Mouse (Mus musculus): ENCODE results near the gene Ggct. TPM values are rescaled to one million over a fixed set of nuclear protein-coding genes. Genes with fewer than 3 reads are reported as not detected.

The Ggct gene
- polyA plus RNA-seq (2015; fragmentation: Illumina TruSeq; extraction: RNeasy Lipid Tissue Mini Kit (QIAGEN cat#74804); ENCODE audit: low read depth, low replicate concordance) = 38.6 TPM

GRCm38 (mm10) chr6:54992734-54993260 lies at the start of gene Ggct:
Gene Ggct (minus strand): TSS chr6:54992950.

GRCm38 (mm10) chr6:55037799-55038670 lies 45.3 kb upstream of the Ggct start, which contains the start of gene Gars:
Gene Gars (plus strand): TSS chr6:55038007.

GRCm38 (mm10) chr6:54972111-54972928 lies 20.4 kb downstream of the Ggct start, which contains the start of gene Nod1:
Gene Nod1 (minus strand): TSS chr6:54972612.

Other genes with a start within 250 kb of the Ggct start
- gene Znrf2, start 176.0 kb downstream of the Ggct start, polyA plus RNA-seq (2015; fragmentation: Illumina TruSeq; extraction: RNeasy Lipid Tissue Mini Kit (QIAGEN cat#74804); ENCODE audit: low read depth, low replicate concordance) = 9.4 TPM
- gene Nod1, start 20.3 kb downstream of the Ggct start, polyA plus RNA-seq (2015; fragmentation: Illumina TruSeq; extraction: RNeasy Lipid Tissue Mini Kit (QIAGEN cat#74804); ENCODE audit: low read depth, low replicate concordance) = 3.6 TPM
- 132 TPM for gene Gars, start 45.1 kb upstream of the Ggct start, polyA plus RNA-seq (2015; fragmentation: Illumina TruSeq; extraction: RNeasy Lipid Tissue Mini Kit (QIAGEN cat#74804); ENCODE audit: low read depth, low replicate concordance)
- gene Crhr2, start 140.1 kb upstream of the Ggct start, polyA plus RNA-seq (2015; fragmentation: Illumina TruSeq; extraction: RNeasy Lipid Tissue Mini Kit (QIAGEN cat#74804); ENCODE audit: low read depth, low replicate concordance) = 2.1 TPM
- gene Inmt, start 182.1 kb upstream of the Ggct start, polyA plus RNA-seq (2015; fragmentation: Illumina TruSeq; extraction: RNeasy Lipid Tissue Mini Kit (QIAGEN cat#74804); ENCODE audit: low read depth, low replicate concordance) = 2.8 TPM
- gene Mindy4, start 210.4 kb upstream of the Ggct start, polyA plus RNA-seq (2015; fragmentation: Illumina TruSeq; extraction: RNeasy Lipid Tissue Mini Kit (QIAGEN cat#74804); ENCODE audit: low read depth, low replicate concordance) = 11.1 TPM